Mouse (Mus musculus) forebrain, embryonic 10.5 days (tissue): ENCODE data around the gene Adarb2. TPM values are rescaled to one million over a fixed set of nuclear protein-coding genes. Genes with fewer than 3 reads are reported as not detected.

ENCODE experiments used
- DNase-seq: peaks from one replicate; pipeline ENCODE4 v3.0.0-alpha.2; 2017; ENCODE audit warnings: low spot score; ENCODE audit errors: extremely low spot score
- H3K27ac ChIP-seq: fragments of 300-500 bp; sonication (generic); 2 replicates; pipeline ENCODE4 v1.5.1; 2016; ENCODE audit warnings: mild to moderate bottlenecking
- H3K27me3 ChIP-seq: fragments of 300-500 bp; sonication (generic); 2 replicates; pipeline ENCODE4 v1.6.1; 2016; ENCODE audit warnings: mild to moderate bottlenecking; ENCODE audit not compliant: poor library complexity, severe bottlenecking
- H3K36me3 ChIP-seq: fragments of 300-500 bp; sonication (generic); replicated peaks from 2 replicates; pipeline ENCODE4 v1.6.1; 2016; ENCODE audit warnings: mild to moderate bottlenecking, moderate library complexity
- H3K4me1 ChIP-seq: fragments of 300-500 bp; sonication (generic); 2 replicates; pipeline ENCODE4 v1.6.1; 2016
- H3K4me3 ChIP-seq: fragments of 300-500 bp; sonication (generic); 2 replicates; pipeline ENCODE4 v1.5.1; 2016; ENCODE audit warnings: mild to moderate bottlenecking, moderate library complexity
- H3K9me3 ChIP-seq: fragments of 300-500 bp; sonication (generic); 2 replicates; pipeline ENCODE4 v1.6.1; 2016; ENCODE audit warnings: mild to moderate bottlenecking, moderate library complexity
- WGBS: fragments of 180-500 bp; shearing (Covaris S2); methylation state at CpG from one replicate; pipeline ENCODE4 v1.1.7; 2016; 5-methylcytosine and 5-hydroxymethylcytosine counted together
- polyA plus RNA-seq: library from polyadenylated mRNA; unstranded; fragments of >200 nt; fragmentation: Nextera tagmentation; extraction: Ambion mirVana; gene quantifications from 2 replicates; pipeline ENCODE4 v1.2.1, GENCODE M21; 2016

Gene Adarb2
- polyA plus RNA-seq, 1 experiment from 2014 or later: 2.3 TPM

DNA sequence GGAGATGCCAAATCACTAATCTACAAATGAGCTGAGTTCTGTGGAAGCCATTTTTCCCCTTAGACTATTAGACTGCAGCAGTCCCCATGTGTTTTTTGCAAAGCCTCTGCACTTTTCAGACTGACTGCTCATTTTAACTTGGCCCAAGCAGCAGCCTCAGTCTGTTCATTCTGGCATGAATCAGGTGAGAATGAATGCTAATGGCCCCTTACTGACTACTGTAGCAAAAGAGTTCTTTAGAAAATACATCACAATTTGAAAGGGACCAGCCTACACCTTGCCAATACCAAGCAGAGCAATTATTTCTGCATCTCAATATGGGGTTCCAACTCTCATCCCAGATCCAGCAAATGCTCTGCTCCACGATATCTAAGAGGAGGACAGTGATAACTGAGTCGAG lies 335.8 kb downstream of the Adarb2 start:
- DNase-seq: no peak
- no peak overlapping the region for H3K27ac ChIP-seq
- 90% methylated on average over 2 of the region's 2 CpGs for WGBS
- no peaks in the 10 kb centered on the region for H3K27me3 ChIP-seq
- no peaks in the 10 kb centered on the region for H3K4me1 ChIP-seq
- no peaks in the 10 kb centered on the region for H3K9me3 ChIP-seq
- no peaks in the 10 kb centered on the region for H3K36me3 ChIP-seq
- H3K4me3 ChIP-seq: no peak overlapping the region

DNA sequence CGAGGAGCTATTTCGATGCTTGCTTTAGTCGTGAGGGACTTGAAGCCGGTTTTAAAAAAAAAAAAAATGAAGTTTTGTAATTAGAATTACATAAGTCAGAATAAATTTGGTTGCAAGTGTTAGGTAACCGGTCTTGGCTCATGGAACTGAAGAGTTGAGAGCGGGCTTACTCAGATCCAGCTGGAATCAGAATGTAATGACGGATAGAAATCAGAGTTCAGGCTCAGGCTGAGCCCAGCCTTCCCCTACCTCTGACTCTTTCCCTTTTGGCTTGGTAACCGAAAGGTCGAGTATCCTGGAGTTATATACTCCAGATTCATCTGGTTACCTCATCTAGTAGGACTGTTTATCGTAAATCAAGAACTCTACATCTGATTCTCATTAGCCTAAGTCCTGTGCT lies 336.2 kb downstream of the Adarb2 start:
- no peaks in the 10 kb centered on the region for H3K27me3 ChIP-seq
- H3K27ac ChIP-seq: no peak overlapping the region
- no peaks in the 10 kb centered on the region for H3K9me3 ChIP-seq
- no peaks in the 10 kb centered on the region for H3K4me1 ChIP-seq
- no peak overlapping the region for H3K4me3 ChIP-seq
- DNase-seq: no peak
- H3K36me3 ChIP-seq: no peaks in the 10 kb centered on the region
- WGBS: 91% methylated on average over 10 of the region's 10 CpGs

DNA sequence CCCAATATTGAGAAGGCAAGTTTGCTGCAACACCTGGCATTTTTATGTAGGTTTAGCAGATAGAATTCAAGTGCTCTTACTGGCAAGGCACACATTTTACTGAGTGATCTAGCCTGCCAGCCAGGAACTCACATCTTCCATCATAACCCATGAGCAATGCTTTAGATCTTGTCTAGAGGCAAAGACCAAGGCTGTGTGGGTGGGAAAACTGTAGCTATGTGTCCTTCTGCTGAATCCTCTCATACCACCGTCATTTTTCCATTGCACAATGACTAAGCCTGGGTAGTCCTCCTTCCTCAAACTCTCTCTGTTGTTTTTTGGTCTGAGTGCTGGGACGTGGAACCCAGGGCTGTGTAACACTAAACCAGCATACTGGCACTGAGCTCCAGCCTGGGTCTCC lies 340.0 kb downstream of the Adarb2 start:
- Histone ChIP-seq H3K4me1 (no peaks in the 10 kb centered on the region), H3K27me3 (no peaks in the 10 kb centered on the region), H3K27ac (no peak overlapping the region), H3K36me3 (no peaks in the 10 kb centered on the region), H3K4me3 (no peak overlapping the region), H3K9me3 (no peaks in the 10 kb centered on the region)
- DNase-seq: no peak
- WGBS: 85% methylated on average over 2 of the region's 2 CpGs

GRCm38 (mm10) chr13:8552242-8552641 lies 349.6 kb downstream of the Adarb2 start:
- 92% methylated on average over 2 of the region's 2 CpGs for WGBS
- no peak for DNase-seq
- Histone ChIP-seq H3K27ac (no peak overlapping the region), H3K27me3 (no peaks in the 10 kb centered on the region), H3K4me3 (no peak overlapping the region), H3K4me1 (no peaks in the 10 kb centered on the region), H3K36me3 (no peaks in the 10 kb centered on the region), H3K9me3 (no peaks in the 10 kb centered on the region)

DNA sequence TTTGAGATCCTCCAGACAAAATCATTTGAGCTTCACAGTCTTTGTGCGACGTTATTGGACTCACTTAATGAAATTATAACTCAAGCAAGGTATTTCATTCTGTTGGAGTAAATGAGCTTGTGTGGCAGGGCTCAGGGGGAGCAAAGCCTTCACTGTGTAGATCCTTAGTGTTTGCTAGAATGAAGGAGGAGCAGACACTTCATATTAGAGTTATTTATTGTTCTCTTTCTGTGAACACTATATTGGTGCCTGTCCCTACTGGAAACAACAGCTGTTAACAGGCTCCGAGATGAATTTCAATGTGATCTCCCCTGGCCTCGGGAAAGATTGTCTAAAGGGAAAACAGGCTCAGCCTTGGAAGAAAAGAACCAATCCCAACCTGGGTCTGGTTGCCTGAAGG lies 355.1 kb downstream of the Adarb2 start:
- WGBS: 80% methylated on average over 4 of the region's 4 CpGs
- Histone ChIP-seq H3K4me1 (no peaks in the 10 kb centered on the region), H3K27ac (no peak overlapping the region), H3K36me3 (no peaks in the 10 kb centered on the region), H3K4me3 (no peak overlapping the region), H3K9me3 (no peaks in the 10 kb centered on the region), H3K27me3 (no peaks in the 10 kb centered on the region)
- DNase-seq: no peak

DNA sequence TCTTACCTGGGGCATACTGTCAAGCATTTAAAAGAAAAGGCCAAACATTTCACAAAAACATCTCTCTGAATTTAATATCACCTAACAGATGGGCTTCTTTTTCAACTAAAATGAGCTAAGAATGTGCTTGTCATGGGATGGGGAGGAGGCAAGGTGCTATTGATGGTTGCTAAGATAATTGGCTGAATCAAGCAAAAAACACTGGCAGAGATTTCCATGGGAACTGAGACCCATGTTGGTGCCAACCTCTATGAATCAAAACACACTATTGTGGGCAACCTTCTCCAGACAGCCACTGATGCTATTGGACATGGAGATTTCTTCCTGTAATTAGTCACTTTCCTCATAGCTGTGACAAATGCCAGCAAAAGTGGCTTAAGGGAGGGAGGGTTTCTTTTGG lies 357.8 kb downstream of the Adarb2 start:
- no peak overlapping the region for H3K27ac ChIP-seq
- no peak overlapping the region for H3K4me3 ChIP-seq
- DNase-seq: no peak
- H3K9me3 ChIP-seq: no peaks in the 10 kb centered on the region
- H3K4me1 ChIP-seq: no peaks in the 10 kb centered on the region
- H3K27me3 ChIP-seq: no peaks in the 10 kb centered on the region
- H3K36me3 ChIP-seq: no peaks in the 10 kb centered on the region

GRCm38 (mm10) chr13:8563161-8563560 lies 360.5 kb downstream of the Adarb2 start:
- Histone ChIP-seq H3K4me3 (no peak overlapping the region), H3K4me1 (no peaks in the 10 kb centered on the region), H3K27me3 (no peaks in the 10 kb centered on the region), H3K36me3 (no peaks in the 10 kb centered on the region), H3K27ac (no peak overlapping the region), H3K9me3 (no peaks in the 10 kb centered on the region)
- no peak for DNase-seq
- WGBS: 86% methylated on average over 7 of the region's 7 CpGs

DNA sequence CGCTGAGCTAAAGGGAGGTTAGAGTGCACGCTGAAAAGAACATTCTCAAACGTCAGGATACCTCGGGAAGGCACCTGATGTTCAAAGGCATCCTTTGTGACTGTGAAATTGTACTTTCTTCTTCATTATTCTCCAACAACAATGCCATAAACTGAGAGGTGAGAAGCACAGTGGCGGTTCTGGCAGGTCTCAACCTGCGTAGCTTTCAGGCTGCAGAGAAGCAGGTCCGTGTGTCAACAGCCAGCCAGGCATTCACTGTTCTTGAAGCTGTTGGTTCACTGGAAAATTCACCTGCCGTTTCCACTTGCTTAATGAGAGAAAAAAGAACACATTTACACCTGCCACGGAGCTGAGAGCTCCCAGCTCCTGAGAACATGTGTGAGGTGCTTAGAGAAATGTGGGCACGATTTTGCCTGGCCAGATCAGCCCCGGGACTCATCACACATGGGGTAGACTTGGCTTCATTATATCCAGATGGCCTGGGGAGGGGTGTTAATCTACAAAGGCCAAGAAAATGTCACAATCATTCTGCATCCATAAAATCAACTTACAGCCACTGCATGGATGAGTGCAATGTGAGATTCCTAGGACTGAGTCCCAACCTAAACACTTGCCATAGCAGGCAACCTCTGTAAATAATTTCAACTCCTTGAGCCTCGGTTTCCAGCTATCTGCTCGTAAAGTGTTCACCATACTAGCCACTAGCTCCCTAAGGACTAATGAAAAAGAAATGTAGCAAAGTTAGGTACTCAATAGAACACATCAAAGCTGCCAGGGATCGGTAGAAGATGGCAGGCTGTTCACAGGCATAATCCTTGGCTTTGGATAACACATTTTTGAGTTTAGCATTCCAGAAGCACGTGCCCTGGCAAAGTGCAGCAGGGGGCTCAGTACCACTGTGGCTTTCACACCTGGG lies 364.7 kb downstream of the Adarb2 start:
- H3K27ac ChIP-seq: no peak overlapping the region
- DNase-seq: no peak
- H3K4me3 ChIP-seq: no peak overlapping the region
- H3K36me3 ChIP-seq: no peaks in the 10 kb centered on the region
- WGBS: 82% methylated on average over 15 of the region's 15 CpGs
- H3K4me1 ChIP-seq: no peaks in the 10 kb centered on the region
- no peaks in the 10 kb centered on the region for H3K9me3 ChIP-seq
- no peaks in the 10 kb centered on the region for H3K27me3 ChIP-seq

- Histone ChIP-seq H3K27ac (no peak overlapping the region), H3K27me3 (no peaks in the 10 kb centered on the region), H3K4me1 (no peaks in the 10 kb centered on the region), H3K4me3 (no peak overlapping the region), H3K9me3 (no peaks in the 10 kb centered on the region), H3K36me3 (no peaks in the 10 kb centered on the region)
- DNase-seq: no peak
- 95% methylated on average over 13 of the region's 13 CpGs for WGBS
These were observed 367.6 kb downstream of the Adarb2 start for GRCm38 (mm10) chr13:8570269-8570668.

DNA sequence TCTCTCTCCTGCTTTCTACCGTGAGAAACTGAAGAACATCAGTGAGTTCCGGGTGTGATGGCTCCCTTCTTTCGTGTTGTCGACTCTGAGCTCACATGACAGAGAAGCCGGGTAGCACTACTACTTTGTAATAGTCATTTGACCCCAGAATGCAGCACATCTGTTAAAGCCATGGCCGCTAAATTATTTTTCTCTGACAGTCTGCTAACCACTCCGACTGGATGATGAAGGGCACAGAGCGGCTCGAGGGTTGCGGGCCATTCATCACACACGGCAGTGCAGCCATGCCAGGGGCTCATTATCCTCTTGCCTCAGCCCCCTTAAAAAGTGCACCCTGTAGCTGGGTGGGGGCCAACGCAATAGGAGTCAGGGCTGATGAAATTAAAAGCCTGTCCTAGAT lies 371.2 kb downstream of the Adarb2 start:
- 92% methylated on average over 12 of the region's 12 CpGs for WGBS
- no peak for DNase-seq
- H3K27me3 ChIP-seq: no peaks in the 10 kb centered on the region
- H3K4me3 ChIP-seq: no peak overlapping the region
- H3K4me1 ChIP-seq: no peaks in the 10 kb centered on the region
- no peak overlapping the region for H3K27ac ChIP-seq
- H3K36me3 ChIP-seq: no peaks in the 10 kb centered on the region
- no peaks in the 10 kb centered on the region; the same call in 1 of the 2 replicates for H3K9me3 ChIP-seq

- H3K36me3 ChIP-seq: no peaks in the 10 kb centered on the region
- H3K4me3 ChIP-seq: no peak overlapping the region
- no peaks in the 10 kb centered on the region for H3K4me1 ChIP-seq
- no peak overlapping the region for H3K27ac ChIP-seq
- DNase-seq: no peak
- WGBS: 86% methylated on average over 8 of the region's 8 CpGs
- H3K27me3 ChIP-seq: no peaks in the 10 kb centered on the region
- no peaks in the 10 kb centered on the region for H3K9me3 ChIP-seq
These were observed 381.8 kb downstream of the Adarb2 start for GRCm38 (mm10) chr13:8584257-8585005.

DNA sequence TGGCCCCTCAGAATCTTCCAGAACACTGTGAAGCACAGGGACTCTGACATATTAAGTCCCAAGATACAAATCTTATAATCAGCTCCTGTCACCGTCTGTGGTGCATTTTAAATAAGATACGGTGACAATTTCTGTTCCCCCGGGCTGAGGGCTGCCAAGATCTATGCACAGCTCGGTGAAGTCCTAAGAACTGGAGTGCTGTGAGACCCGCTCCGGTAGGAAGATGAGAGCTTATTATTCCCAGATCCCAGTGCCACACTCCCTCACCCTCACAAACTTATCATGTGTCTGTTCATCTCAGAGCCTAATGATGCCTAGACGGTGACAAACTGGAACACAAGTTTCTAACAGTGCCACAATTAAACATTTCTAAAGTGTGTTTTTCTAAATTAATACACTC lies 384.8 kb downstream of the Adarb2 start:
- WGBS: 91% methylated on average over 7 of the region's 7 CpGs
- no peak for DNase-seq

GRCm38 (mm10) chr13:8590460-8590859 lies 387.8 kb downstream of the Adarb2 start:
- no peak overlapping the region for H3K4me3 ChIP-seq
- no peaks in the 10 kb centered on the region for H3K36me3 ChIP-seq
- H3K27ac ChIP-seq: no peak overlapping the region
- no peaks in the 10 kb centered on the region for H3K4me1 ChIP-seq
- H3K27me3 ChIP-seq: no peaks in the 10 kb centered on the region
- H3K9me3 ChIP-seq: no peaks in the 10 kb centered on the region
- DNase-seq: no peak
- WGBS: 81% methylated on average over 3 of the region's 3 CpGs

More for the DNA sequence above, 384.8 kb downstream of the Adarb2 start:
- Histone ChIP-seq H3K27me3 (no peaks in the 10 kb centered on the region), H3K9me3 (no peaks in the 10 kb centered on the region), H3K4me3 (no peak overlapping the region), H3K27ac (no peak overlapping the region), H3K4me1 (no peaks in the 10 kb centered on the region), H3K36me3 (no peaks in the 10 kb centered on the region)
